Mouse (Mus musculus): Measurements from ENCODE around the gene Gm49394. TPM values are rescaled to one million over a fixed set of nuclear protein-coding genes. Genes with fewer than 3 reads are reported as not detected.

Gm49394 gene
- polyA plus RNA-seq, 1 experiment: 0.01 TPM

DNA sequence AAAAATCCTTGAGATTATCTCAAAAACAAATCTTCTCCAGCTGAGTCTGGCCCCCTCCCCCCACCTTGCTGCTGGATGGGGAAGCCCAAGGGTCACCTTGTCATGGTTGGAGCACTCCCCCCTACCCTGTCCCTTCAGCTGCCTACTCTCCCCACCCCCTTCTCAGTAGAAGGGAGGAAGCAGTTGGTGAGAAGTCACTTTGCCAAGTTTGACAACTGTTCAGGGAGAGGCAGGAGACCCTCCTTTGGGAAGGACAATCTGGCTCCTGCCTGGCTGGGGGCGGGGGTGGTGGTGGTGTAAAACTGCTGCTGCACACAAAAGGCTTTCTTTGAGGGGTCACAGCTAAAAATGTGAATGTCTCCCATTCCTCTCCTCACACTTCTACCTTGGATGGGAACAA lies 1.4 kb downstream of the Gm49394 start:
- peaks cover 35% of the 10 kb centered on the region for H3K27me3 ChIP-seq (ENCODE audit: control insufficient read depth)

DNA sequence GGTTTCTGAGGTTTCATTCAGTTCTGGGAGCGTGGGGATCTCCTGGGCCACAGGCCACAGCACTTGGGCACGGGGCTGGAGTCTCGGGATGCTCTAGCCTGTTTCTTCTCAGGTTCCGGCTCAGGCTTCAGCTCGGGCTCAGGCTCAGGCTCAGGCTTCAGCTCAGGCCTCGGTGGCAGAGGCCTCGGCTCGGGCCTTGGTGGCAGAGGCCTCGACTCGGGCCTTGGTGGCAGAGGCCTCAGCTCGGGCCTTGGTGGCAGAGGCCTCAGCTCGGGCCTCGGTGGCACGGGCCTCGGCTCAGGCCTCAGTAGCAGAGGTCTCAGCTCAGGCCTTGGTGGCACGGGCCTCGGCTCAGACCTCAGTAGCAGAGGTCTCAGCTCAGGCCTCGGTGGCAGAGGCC lies 2.2 kb downstream of the Gm49394 start:
- Histone ChIP-seq H3K4me1 (ENCODE audit: control insufficient read depth) (no peaks in the 10 kb centered on the region), H3K9me3 (ENCODE audit: control insufficient read depth, low read length) (peaks cover 27% of the 10 kb centered on the region), H3K36me3 (ENCODE audit: control insufficient read depth) (no peaks in the 10 kb centered on the region; the same call in 1 of the 2 replicates), H3K27me3 (ENCODE audit: control insufficient read depth) (peaks cover 43% of the 10 kb centered on the region), H3K4me3 (replicated peaks) (no peak overlapping the region)
- TF ChIP-seq TAL1 (IDR thresholded peaks at IDR 0.05; ENCODE audit: low read length) (no peak), GATA1 (IDR thresholded peaks at IDR 0.05; ENCODE audit: low read length) (no peak)

More for the DNA sequence above, 1.4 kb downstream of the Gm49394 start:
- no peaks in the 10 kb centered on the region for H3K4me1 ChIP-seq (ENCODE audit: control insufficient read depth)
- TF ChIP-seq TAL1 (IDR thresholded peaks at IDR 0.05; ENCODE audit: low read length): no peak
- TF ChIP-seq GATA1 (IDR thresholded peaks at IDR 0.05; ENCODE audit: low read length): no peak
- H3K36me3 ChIP-seq (ENCODE audit: control insufficient read depth): no peaks in the 10 kb centered on the region; the same call in 1 of the 2 replicates
- H3K4me3 ChIP-seq (replicated peaks): no peak overlapping the region
- H3K9me3 ChIP-seq (ENCODE audit: control insufficient read depth, low read length): peaks cover 27% of the 10 kb centered on the region

DNA sequence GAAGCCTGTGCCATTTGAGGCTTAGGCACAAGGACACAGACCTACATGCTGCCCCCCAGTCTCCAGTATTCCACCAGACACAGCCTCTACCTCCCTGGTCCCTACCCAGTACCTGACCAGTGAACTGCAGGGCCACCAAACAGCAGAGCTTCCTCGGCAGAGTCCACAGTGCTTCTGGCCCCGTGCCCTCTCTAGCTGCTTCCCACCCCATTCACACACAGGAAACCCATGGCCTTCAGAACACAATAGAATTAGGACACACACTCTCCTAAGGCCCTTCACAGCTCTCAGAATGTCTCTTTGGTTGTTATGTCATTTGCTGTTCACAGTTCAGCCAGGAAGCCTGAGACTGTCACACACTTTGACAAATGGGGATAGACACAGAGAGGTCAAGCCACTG lies 3.1 kb downstream of the Gm49394 start, which contains the start of gene Igf2:
TSS of gene Igf2 (minus strand) at position 158 of the 400 bp plus-strand sequence.
- H3K9me3 ChIP-seq (ENCODE audit: control insufficient read depth, low read length): peaks cover 24% of the 10 kb centered on the region
- TF ChIP-seq GATA1 (IDR thresholded peaks at IDR 0.05; ENCODE audit: low read length): no peak
- no peak for TF ChIP-seq TAL1 (IDR thresholded peaks at IDR 0.05; ENCODE audit: low read length)
- H3K27me3 ChIP-seq (ENCODE audit: control insufficient read depth): peaks cover 52% of the 10 kb centered on the region
- no peaks in the 10 kb centered on the region; the same call in 1 of the 2 replicates for H3K36me3 ChIP-seq (ENCODE audit: control insufficient read depth)
- H3K4me1 ChIP-seq (ENCODE audit: control insufficient read depth): no peaks in the 10 kb centered on the region
- no peak within 1 kb of the TSS for H3K4me3 ChIP-seq (replicated peaks)

DNA sequence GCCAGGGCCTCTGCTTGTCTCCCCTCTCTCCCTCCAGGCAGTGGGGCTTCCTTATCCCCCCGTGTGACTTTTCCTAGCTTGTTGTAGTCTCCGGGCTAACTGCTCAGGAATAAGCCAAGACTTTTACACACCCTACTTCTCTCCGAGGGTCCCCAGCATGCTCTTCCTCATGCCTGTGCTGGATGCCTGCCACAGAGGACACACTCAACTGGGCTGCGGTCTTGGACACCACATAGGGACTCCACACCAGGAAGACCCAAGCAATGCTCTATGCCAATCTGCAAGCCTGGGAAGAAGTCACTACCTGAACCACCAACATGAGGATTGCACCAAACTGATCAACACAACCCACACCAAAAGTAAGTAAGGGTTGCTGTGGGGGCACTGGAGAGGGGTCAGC lies 3.6 kb downstream of the Gm49394 start:
- H3K4me1 ChIP-seq (ENCODE audit: control insufficient read depth): no peaks in the 10 kb centered on the region
- H3K9me3 ChIP-seq (ENCODE audit: control insufficient read depth, low read length): peaks cover 23% of the 10 kb centered on the region

DNA sequence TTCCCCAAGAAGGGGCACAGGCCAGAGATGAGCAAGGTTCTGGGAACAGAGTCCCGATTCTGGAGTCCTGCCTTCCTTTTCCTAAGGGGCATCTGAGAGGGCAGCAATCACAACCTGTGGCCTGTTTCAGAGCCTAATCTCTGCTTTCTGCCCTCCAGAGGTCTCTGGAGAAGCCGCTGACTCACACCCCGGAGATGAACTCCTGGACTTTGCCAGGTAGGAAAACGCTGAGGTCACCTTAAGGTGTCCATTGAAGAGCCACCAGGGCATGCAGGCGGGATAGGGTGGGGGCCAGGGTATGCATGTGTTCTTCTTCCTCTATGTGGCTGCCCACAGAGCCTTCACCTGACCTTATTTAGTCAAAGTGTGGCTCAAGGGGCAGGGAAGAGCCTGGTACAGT lies 4.4 kb downstream of the Gm49394 start:
- H3K4me1 ChIP-seq (ENCODE audit: control insufficient read depth): no peaks in the 10 kb centered on the region
- H3K27me3 ChIP-seq (ENCODE audit: control insufficient read depth): peaks cover 65% of the 10 kb centered on the region
- TF ChIP-seq TAL1 (IDR thresholded peaks at IDR 0.05; ENCODE audit: low read length) (no peak), GATA1 (IDR thresholded peaks at IDR 0.05; ENCODE audit: low read length) (no peak)
- no peak overlapping the region for H3K4me3 ChIP-seq (replicated peaks)
- H3K36me3 ChIP-seq (ENCODE audit: control insufficient read depth): no peaks in the 10 kb centered on the region; the same call in 1 of the 2 replicates
- H3K9me3 ChIP-seq (ENCODE audit: control insufficient read depth, low read length): peaks cover 23% of the 10 kb centered on the region

More for the DNA sequence above, 3.6 kb downstream of the Gm49394 start:
- peaks cover 58% of the 10 kb centered on the region for H3K27me3 ChIP-seq (ENCODE audit: control insufficient read depth)
- no peaks in the 10 kb centered on the region; the same call in 1 of the 2 replicates for H3K36me3 ChIP-seq (ENCODE audit: control insufficient read depth)
- TF ChIP-seq GATA1 (IDR thresholded peaks at IDR 0.05; ENCODE audit: low read length) (no peak), TAL1 (IDR thresholded peaks at IDR 0.05; ENCODE audit: low read length) (no peak)
- H3K4me3 ChIP-seq (replicated peaks): no peak overlapping the region

DNA sequence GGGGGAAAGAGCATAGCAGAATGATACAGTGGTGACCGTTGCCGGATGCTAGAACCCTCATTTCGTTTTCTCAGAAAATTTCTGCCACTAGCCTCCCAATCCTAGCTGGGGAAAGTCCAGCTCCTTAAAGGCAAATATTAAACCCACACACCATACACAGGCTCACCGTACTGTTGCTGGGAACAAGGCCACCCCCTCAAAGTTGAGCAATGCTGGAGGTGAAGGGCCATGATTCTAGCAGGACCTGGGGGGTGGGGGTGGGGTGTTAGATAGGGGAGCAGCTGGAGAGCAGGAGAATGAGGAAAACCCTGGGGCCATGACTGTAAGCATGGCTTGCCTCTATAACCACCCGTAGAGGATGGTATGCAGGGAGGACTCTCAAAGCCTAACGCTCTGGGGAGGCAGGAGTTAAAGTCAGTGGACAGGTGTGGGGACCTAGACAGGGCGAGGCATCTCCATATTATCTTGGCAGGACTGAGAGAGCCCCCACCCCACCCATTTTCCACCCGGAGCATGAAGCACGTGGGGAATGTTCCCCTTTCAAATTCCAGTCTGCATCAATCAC lies 5.2 kb downstream of the Gm49394 start:
- peaks cover 15% of the 10 kb centered on the region for H3K9me3 ChIP-seq (ENCODE audit: control insufficient read depth, low read length)
- H3K4me1 ChIP-seq (ENCODE audit: control insufficient read depth): no peaks in the 10 kb centered on the region
- H3K36me3 ChIP-seq (ENCODE audit: control insufficient read depth): no peaks in the 10 kb centered on the region; the same call in 1 of the 2 replicates
- TF ChIP-seq TAL1 (IDR thresholded peaks at IDR 0.05; ENCODE audit: low read length): no peak
- no peak for TF ChIP-seq GATA1 (IDR thresholded peaks at IDR 0.05; ENCODE audit: low read length)
- peaks cover 73% of the 10 kb centered on the region for H3K27me3 ChIP-seq (ENCODE audit: control insufficient read depth)
- H3K4me3 ChIP-seq (replicated peaks): no peak overlapping the region

DNA sequence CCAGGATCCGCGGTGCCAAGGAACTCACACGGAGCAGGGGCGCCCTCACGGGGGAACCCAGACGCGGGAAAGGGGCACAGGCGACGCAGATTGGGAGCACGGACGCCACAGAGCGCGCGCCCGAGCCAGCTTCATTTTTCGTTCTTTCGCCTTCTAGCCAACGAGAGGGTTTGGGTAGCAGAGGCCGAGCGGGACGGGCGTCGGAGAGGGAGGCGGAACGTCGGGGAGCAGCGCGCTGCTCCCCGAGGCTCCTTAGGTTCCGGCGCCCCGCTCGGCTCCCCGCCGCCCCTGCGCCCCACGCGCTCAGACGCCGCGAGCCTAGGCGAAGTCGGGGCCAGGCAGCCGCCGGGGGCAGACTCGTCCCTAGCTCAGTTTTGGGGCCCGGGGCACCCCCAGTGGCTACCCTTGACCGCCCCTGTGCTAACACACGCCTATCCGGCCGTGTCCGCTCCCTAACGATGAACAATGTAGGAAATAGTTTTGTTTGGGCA lies 5.8 kb downstream of the Gm49394 start:
- H3K27me3 ChIP-seq (ENCODE audit: control insufficient read depth): peaks cover 79% of the 10 kb centered on the region
- peaks cover 2% of the 10 kb centered on the region; the same call in 1 of the 2 replicates for H3K4me1 ChIP-seq (ENCODE audit: control insufficient read depth)
- H3K36me3 ChIP-seq (ENCODE audit: control insufficient read depth): no peaks in the 10 kb centered on the region; the same call in 1 of the 2 replicates
- no peak for TF ChIP-seq GATA1 (IDR thresholded peaks at IDR 0.05; ENCODE audit: low read length)
- TF ChIP-seq TAL1 (IDR thresholded peaks at IDR 0.05; ENCODE audit: low read length): no peak
- H3K9me3 ChIP-seq (ENCODE audit: control insufficient read depth, low read length): peaks cover 10% of the 10 kb centered on the region
- H3K4me3 ChIP-seq (replicated peaks): no peak overlapping the region

DNA sequence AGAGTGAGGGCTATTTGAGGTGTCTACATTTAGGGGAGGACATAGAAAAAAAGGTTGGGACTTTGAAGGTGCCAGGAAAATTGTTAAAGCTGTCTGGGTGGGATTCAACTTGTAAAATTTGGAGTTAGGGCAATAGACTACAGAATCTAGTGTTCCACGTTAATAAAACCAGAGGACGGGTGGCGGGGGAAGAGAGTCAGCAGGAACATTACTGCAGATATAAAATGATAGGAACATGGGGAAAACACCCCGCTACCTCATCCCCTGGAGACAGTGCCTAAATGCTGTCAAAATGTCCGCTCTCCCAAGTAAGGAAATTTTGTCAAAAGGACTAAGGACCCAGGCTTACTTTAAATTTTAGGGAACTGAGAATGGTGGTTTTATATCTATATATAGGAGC lies 6.6 kb downstream of the Gm49394 start:
- no peaks in the 10 kb centered on the region; the same call in 1 of the 2 replicates for H3K36me3 ChIP-seq (ENCODE audit: control insufficient read depth)
- peaks cover 4% of the 10 kb centered on the region; the same call in 1 of the 2 replicates for H3K4me1 ChIP-seq (ENCODE audit: control insufficient read depth)
- peaks cover 5% of the 10 kb centered on the region for H3K9me3 ChIP-seq (ENCODE audit: control insufficient read depth, low read length)
- no peak overlapping the region for H3K4me3 ChIP-seq (replicated peaks)
- TF ChIP-seq GATA1 (IDR thresholded peaks at IDR 0.05; ENCODE audit: low read length) (no peak), TAL1 (IDR thresholded peaks at IDR 0.05; ENCODE audit: low read length) (no peak)
- peaks cover 87% of the 10 kb centered on the region for H3K27me3 ChIP-seq (ENCODE audit: control insufficient read depth)

DNA sequence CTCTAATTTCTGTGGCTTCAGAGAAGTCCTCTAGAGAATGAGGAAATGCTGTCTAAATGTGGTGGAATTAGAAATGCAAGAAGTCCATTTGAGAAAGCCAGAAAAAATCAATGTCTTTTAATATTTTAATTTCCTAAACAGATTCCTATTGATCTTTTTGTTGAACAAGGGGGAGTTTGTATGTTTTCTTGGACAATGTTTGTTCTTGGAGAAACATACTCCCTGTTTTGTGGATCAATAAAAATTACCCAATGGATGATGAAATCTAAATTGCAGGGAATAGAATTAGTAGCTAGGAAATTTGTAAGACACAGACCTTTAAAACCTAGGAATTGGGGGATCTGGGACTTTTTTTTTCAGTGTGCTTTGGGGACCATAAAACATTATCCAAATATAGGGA lies 7.9 kb downstream of the Gm49394 start:
- TF ChIP-seq GATA1 (IDR thresholded peaks at IDR 0.05; ENCODE audit: low read length) (no peak), TAL1 (IDR thresholded peaks at IDR 0.05; ENCODE audit: low read length) (no peak)
- Histone ChIP-seq H3K9me3 (ENCODE audit: control insufficient read depth, low read length) (peaks cover 4% of the 10 kb centered on the region; the same call in 1 of the 2 replicates), H3K27me3 (ENCODE audit: control insufficient read depth) (peaks cover 100% of the 10 kb centered on the region), H3K36me3 (ENCODE audit: control insufficient read depth) (no peaks in the 10 kb centered on the region), H3K4me1 (ENCODE audit: control insufficient read depth) (peaks cover 4% of the 10 kb centered on the region; the same call in 1 of the 2 replicates), H3K4me3 (replicated peaks) (no peak overlapping the region)
